Comparison of ENCODE assay signal across 8 mouse cellular contexts in the genomic region with DNA sequence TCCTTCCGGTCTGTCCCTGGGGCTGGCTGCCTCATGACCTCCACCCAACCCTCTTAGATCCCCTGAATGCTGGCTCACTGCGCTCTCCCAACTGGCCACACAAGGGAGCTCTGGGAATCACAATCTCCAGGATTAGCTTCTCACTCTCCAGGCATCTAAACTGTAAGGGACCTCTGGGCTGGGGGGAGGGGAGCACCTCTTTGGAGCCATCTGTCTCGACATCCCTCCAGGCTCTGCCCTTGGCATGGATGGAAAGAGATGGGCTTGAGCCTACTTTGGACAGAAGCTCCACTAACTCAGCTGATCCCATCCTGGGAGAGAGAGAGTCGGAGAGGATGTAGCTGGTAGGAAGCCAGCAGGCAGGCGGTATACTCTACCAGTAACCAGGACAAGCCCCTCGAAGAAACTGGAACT. TPM values are rescaled to one million over a fixed set of nuclear protein-coding genes. Genes with fewer than 3 reads are reported as not detected.
DNase-seq lines count a peak whose midpoint lies in the region; ATAC-seq and TF ChIP-seq lines count a peak whose summit lies in the region.

No protein-coding gene starts in this region.

- ATAC-seq in neural tube, embryonic 11.5 days (ENCODE audit: insufficient read depth, low FRiP score, low TSS enrichment), result no peak
- no peak for ATAC-seq in embryonic facial prominence, embryonic 14.5 days (ENCODE audit: low read depth)
- ATAC-seq in hindbrain, embryonic 13.5 days (ENCODE audit: low FRiP score), result no peak

- no peak for TF ChIP-seq POLR2A in liver, adult 2 months (IDR thresholded peaks at IDR 0.05; ENCODE audit: extremely low read depth, insufficient read depth, low read length)

- H3K36me3 ChIP-seq in neural tube, embryonic 11.5 days (ENCODE audit: control insufficient read depth, insufficient read depth, low read length), result 0 out of 2 replicates have a peak, but pooled peaks cover 3% of the 10 kb centered on the region
- H3K36me3 ChIP-seq in embryonic facial prominence, embryonic 14.5 days (ENCODE audit: control insufficient read depth, insufficient read depth, low read length), result 0 out of 2 replicates have a peak, but pooled peaks cover 6% of the 10 kb centered on the region
- H3K36me3 ChIP-seq in hindbrain, embryonic 13.5 days, result peaks cover 30% of the 10 kb centered on the region
- H3K36me3 ChIP-seq in liver, adult 2 months (ENCODE audit: control insufficient read depth, insufficient read depth, low read length), result no peaks in the 10 kb centered on the region

- 47% methylated on average over 6 of the region's 6 CpGs for WGBS in neural tube, embryonic 11.5 days
- 35% methylated on average over 6 of the region's 6 CpGs for WGBS in embryonic facial prominence, embryonic 14.5 days
- 48% methylated on average over 6 of the region's 6 CpGs for WGBS in hindbrain, embryonic 13.5 days
- WGBS in liver, adult 2 months, result 70% methylated on average over 6 of the region's 6 CpGs

- H3K79me2 ChIP-seq in liver, adult 2 months (ENCODE audit: control insufficient read depth, insufficient read depth, low read length), result peaks cover 6% of the 10 kb centered on the region; the same call in 1 of the 2 replicates

- H3K4me1 ChIP-seq in neural tube, embryonic 11.5 days (ENCODE audit: control insufficient read depth, insufficient read depth, low read length), result peaks cover 34% of the 10 kb centered on the region
- H3K4me1 ChIP-seq in embryonic facial prominence, embryonic 14.5 days (ENCODE audit: control insufficient read depth, insufficient read depth, low read length), result peaks cover 36% of the 10 kb centered on the region
- H3K4me1 ChIP-seq in hindbrain, embryonic 13.5 days (replicated peaks), result peaks cover 63% of the 10 kb centered on the region
- peaks cover 15% of the 10 kb centered on the region for H3K4me1 ChIP-seq in liver, adult 2 months (ENCODE audit: control insufficient read depth, insufficient read depth, low read length)

- H3K4me3 ChIP-seq in neural tube, embryonic 11.5 days (ENCODE audit: low read depth, low read length), result no peak overlapping the region
- H3K4me3 ChIP-seq in embryonic facial prominence, embryonic 14.5 days (ENCODE audit: low read depth, low read length), result no peak overlapping the region
- H3K4me3 ChIP-seq in hindbrain, embryonic 13.5 days, result no peak overlapping the region
- H3K4me3 ChIP-seq in liver, adult 2 months (ENCODE audit: insufficient read depth, low read depth, low read length), result no peak overlapping the region

- no peak overlapping the region for H3K9ac ChIP-seq in neural tube, embryonic 11.5 days (ENCODE audit: low read length)
- no peak overlapping the region for H3K9ac ChIP-seq in embryonic facial prominence, embryonic 14.5 days (ENCODE audit: low read depth, low read length)
- H3K9ac ChIP-seq in hindbrain, embryonic 13.5 days, result 0 out of 2 replicates have a peak overlapping the region, but pooled peaks have one; percentile 24
- no peak overlapping the region for H3K9ac ChIP-seq in liver, adult 2 months (ENCODE audit: low read depth, low read length)

- no peak overlapping the region for H3K27ac ChIP-seq in neural tube, embryonic 11.5 days (ENCODE audit: low read depth, low read length)
- H3K27ac ChIP-seq in embryonic facial prominence, embryonic 14.5 days (replicated peaks; ENCODE audit: low read depth, low read length), result peak overlapping the region; percentile 94
- peak overlapping the region; percentile 48 for H3K27ac ChIP-seq in hindbrain, embryonic 13.5 days
- no peak overlapping the region; the same call in 1 of the 2 replicates for H3K27ac ChIP-seq in liver, adult 2 months (replicated peaks; ENCODE audit: insufficient read depth, low read depth, low read length)

- no peak overlapping the region for H3K4me2 ChIP-seq in neural tube, embryonic 11.5 days (ENCODE audit: low read depth)
- H3K4me2 ChIP-seq in embryonic facial prominence, embryonic 14.5 days (ENCODE audit: low read depth, low read length), result peak overlapping the region; percentile 62; the same call in 1 of the 2 replicates
- H3K4me2 ChIP-seq in hindbrain, embryonic 13.5 days, result 0 out of 2 replicates have a peak overlapping the region, but pooled peaks have one; percentile 4

- no peaks in the 10 kb centered on the region for H3K27me3 ChIP-seq in neural tube, embryonic 11.5 days (ENCODE audit: control insufficient read depth, insufficient read depth, low read length)
- H3K27me3 ChIP-seq in embryonic facial prominence, embryonic 14.5 days (replicated peaks; ENCODE audit: control insufficient read depth, insufficient read depth, low read length), result no peaks in the 10 kb centered on the region
- H3K27me3 ChIP-seq in hindbrain, embryonic 13.5 days, result no peaks in the 10 kb centered on the region
- H3K27me3 ChIP-seq in liver, adult 2 months (ENCODE audit: control insufficient read depth, insufficient read depth, low read length), result no peaks in the 10 kb centered on the region

- peak; percentile 42 for DNase-seq in neural tube, embryonic 11.5 days (ENCODE audit: low spot score)
- DNase-seq in neural tube, embryonic 10.5 days (ENCODE audit: extremely low spot score, low spot score), result no peak
- DNase-seq in embryonic facial prominence, embryonic 14.5 days (ENCODE audit: low spot score), result no peak
- no peak for DNase-seq in liver, adult 2 months (ENCODE audit: extremely low read depth, low read depth, low spot score)
- peak; percentile 72 for DNase-seq in retina, embryonic 14.5 days (ENCODE audit: low spot score)
- DNase-seq in thymus, postnatal 4 days, result no peak
- no peak for DNase-seq in right cerebral cortex, postnatal 4 days

- TF ChIP-seq CTCF in liver, adult 2 months (IDR thresholded peaks at IDR 0.05; ENCODE audit: low read depth, low read length), result 0 out of 2 replicates have a peak, but pooled peaks have one; percentile 25

- no peaks in the 10 kb centered on the region for H3K9me3 ChIP-seq in neural tube, embryonic 11.5 days (ENCODE audit: control insufficient read depth, low read length)
- no peaks in the 10 kb centered on the region for H3K9me3 ChIP-seq in embryonic facial prominence, embryonic 14.5 days (ENCODE audit: control insufficient read depth, low read length)
- no peaks in the 10 kb centered on the region for H3K9me3 ChIP-seq in hindbrain, embryonic 13.5 days

RNA-seq across cellular contexts. Expression of gene Plxnb2, which starts 1.7 kb away (rescaled TPM):
- polyA plus RNA-seq in neural tube, embryonic 11.5 days (2014; fragmentation: Nextera tagmentation; extraction: Ambion mirVana), result 112 and 117 TPM in 2 replicates
- polyA plus RNA-seq in embryonic facial prominence, embryonic 14.5 days (2014; fragmentation: Nextera tagmentation; extraction: Ambion mirVana), result 158 and 169 TPM in 2 replicates
- 99.2 and 104 TPM in 2 replicates for polyA plus RNA-seq in hindbrain, embryonic 13.5 days (2015; fragmentation: Nextera tagmentation; extraction: Ambion mirVana)
- 80.0 and 111 TPM in 2 replicates for total RNA-seq in liver, adult 2 months (2014; rRNA removed)
- polyA plus RNA-seq in liver, adult 2 months (2012; rRNA removed), result 189 and 199 TPM in 2 replicates

RNA-seq across cellular contexts. Expression of gene Dennd6b, which starts 14.0 kb away (rescaled TPM):
- 30.5 and 33.6 TPM in 2 replicates for polyA plus RNA-seq in neural tube, embryonic 11.5 days (2014; fragmentation: Nextera tagmentation; extraction: Ambion mirVana)
- 11.4 and 13.1 TPM in 2 replicates for polyA plus RNA-seq in embryonic facial prominence, embryonic 14.5 days (2014; fragmentation: Nextera tagmentation; extraction: Ambion mirVana)
- polyA plus RNA-seq in hindbrain, embryonic 13.5 days (2015; fragmentation: Nextera tagmentation; extraction: Ambion mirVana), result 75.1 and 86.5 TPM in 2 replicates
- 2.8 and 3.4 TPM in 2 replicates for total RNA-seq in liver, adult 2 months (2014; rRNA removed)
- 8.4 and 10.0 TPM in 2 replicates for polyA plus RNA-seq in liver, adult 2 months (2012; rRNA removed)

RNA-seq across cellular contexts. Expression of gene Ppp6r2, which starts 29.0 kb away (rescaled TPM):
- 45.2 and 47.1 TPM in 2 replicates for polyA plus RNA-seq in neural tube, embryonic 11.5 days (2014; fragmentation: Nextera tagmentation; extraction: Ambion mirVana)
- 27.3 and 32.2 TPM in 2 replicates for polyA plus RNA-seq in embryonic facial prominence, embryonic 14.5 days (2014; fragmentation: Nextera tagmentation; extraction: Ambion mirVana)
- 82.8 and 87.3 TPM in 2 replicates for polyA plus RNA-seq in hindbrain, embryonic 13.5 days (2015; fragmentation: Nextera tagmentation; extraction: Ambion mirVana)
- total RNA-seq in liver, adult 2 months (2014; rRNA removed), result 43.9 and 57.5 TPM in 2 replicates
- polyA plus RNA-seq in liver, adult 2 months (2012; rRNA removed), result 115 and 143 TPM in 2 replicates

RNA-seq across cellular contexts. Expression of gene Mapk11, which starts 32.9 kb away (rescaled TPM):
- 33.1 and 37.4 TPM in 2 replicates for polyA plus RNA-seq in neural tube, embryonic 11.5 days (2014; fragmentation: Nextera tagmentation; extraction: Ambion mirVana)
- polyA plus RNA-seq in embryonic facial prominence, embryonic 14.5 days (2014; fragmentation: Nextera tagmentation; extraction: Ambion mirVana), result 7.8 and 8.6 TPM in 2 replicates
- 36.1 and 36.5 TPM in 2 replicates for polyA plus RNA-seq in hindbrain, embryonic 13.5 days (2015; fragmentation: Nextera tagmentation; extraction: Ambion mirVana)
- total RNA-seq in liver, adult 2 months (2014; rRNA removed), result 0.74 and 1.1 TPM in 2 replicates
- 1.1 and 1.3 TPM in 2 replicates for polyA plus RNA-seq in liver, adult 2 months (2012; rRNA removed)

RNA-seq across cellular contexts. Expression of gene Mapk12, which starts 41.8 kb away (rescaled TPM):
- polyA plus RNA-seq in neural tube, embryonic 11.5 days (2014; fragmentation: Nextera tagmentation; extraction: Ambion mirVana), result 15.4 and 20.3 TPM in 2 replicates
- 13.6 and 14.2 TPM in 2 replicates for polyA plus RNA-seq in embryonic facial prominence, embryonic 14.5 days (2014; fragmentation: Nextera tagmentation; extraction: Ambion mirVana)
- polyA plus RNA-seq in hindbrain, embryonic 13.5 days (2015; fragmentation: Nextera tagmentation; extraction: Ambion mirVana), result 5.9 and 7.1 TPM in 2 replicates
- 2.4 and 3.3 TPM in 2 replicates for total RNA-seq in liver, adult 2 months (2014; rRNA removed)
- polyA plus RNA-seq in liver, adult 2 months (2012; rRNA removed), result 1.6 and 2.1 TPM in 2 replicates

Comparison
In these comparisons a context has a peak if more than half of its experiments do, and no peak if none do; other contexts are left out.
1. DNase-seq: peak in neural tube, embryonic 11.5 days (single experiment) and retina, embryonic 14.5 days (single experiment); none in neural tube, embryonic 10.5 days (single experiment), embryonic facial prominence, embryonic 14.5 days (single experiment), liver, adult 2 months (single experiment), thymus, postnatal 4 days (single experiment) and right cerebral cortex, postnatal 4 days (single experiment).
2. H3K27ac ChIP-seq: peak in embryonic facial prominence, embryonic 14.5 days (single experiment) and hindbrain, embryonic 13.5 days (single experiment); none in neural tube, embryonic 11.5 days (single experiment) and liver, adult 2 months (single experiment).